Mouse (Mus musculus) macrophage (primary cell): ENCODE measurements around the gene Dop1a. TPM values are rescaled to one million over a fixed set of nuclear protein-coding genes. Genes with fewer than 3 reads are reported as not detected.
A peak's percentile ranks its signal among the peaks of the same experiment; 100 is the strongest.

Experiments used
- H3K27ac ChIP-seq: fragments of 350-480 bp; formaldehyde crosslinking; 2 replicates; pipeline ENCODE4 v1.9.0; 2021
- H3K36me3 ChIP-seq: fragments of 350-480 bp; formaldehyde crosslinking; 2 replicates; pipeline ENCODE4 v1.9.0; 2021; ENCODE audit errors: inconsistent target
- H3K4me3 ChIP-seq: fragments of 350-480 bp; formaldehyde crosslinking; 2 replicates; pipeline ENCODE4 v1.9.0; 2021; ENCODE audit errors: inconsistent target
- H3K79me2 ChIP-seq: fragments of 350-480 bp; formaldehyde crosslinking; 2 replicates; pipeline ENCODE4 v1.9.0; 2021; ENCODE audit errors: inconsistent target
- whole genome bisulfite sequencing: methylation state at CpG from one replicate; pipeline ENCODE4 v1.1.7; 2026; ENCODE audit warnings: inconsistent platforms; ENCODE audit not compliant: missing documents; 5-methylcytosine and 5-hydroxymethylcytosine counted together
- polyA plus RNA-seq: library from polyadenylated mRNA; stranded (reverse); fragments of 250-400 nt; gene quantifications from 3 replicates; pipeline ENCODE4 v1.2.4, GENCODE M21; 2018; ENCODE audit warnings: inconsistent platforms

Gene Dop1a
- polyA plus RNA-seq, 1 experiment from 2014 or later: 10.7 TPM

GRCm38 (mm10) chr9:86464151-86465105 is 2.5 kb upstream of the Dop1a start, which contains the start of gene Ube2cbp:
Gene Ube2cbp (minus strand): TSS chr9:86464950.
- 2% methylated on average over 67 of the region's 70 CpGs for WGBS
- Histone ChIP-seq H3K27ac (no peak within 1 kb of the TSS), H3K79me2 (peaks cover 20% of the 10 kb centered on the region), H3K36me3 (no peaks in the 10 kb centered on the region), H3K4me3 (peak within 1 kb of the TSS; percentile 14; the same call in 1 of the 2 replicates)

- WGBS: 95% methylated on average over 4 of the region's 4 CpGs
- Histone ChIP-seq H3K27ac (no peak overlapping the region), H3K36me3 (no peaks in the 10 kb centered on the region), H3K4me3 (no peak overlapping the region), H3K79me2 (peaks cover 64% of the 10 kb centered on the region)
Measured at GRCm38 (mm10) chr9:86475956-86476355, 9.0 kb downstream of the Dop1a start.

GRCm38 (mm10) chr9:86476763-86477162 is 9.8 kb downstream of the Dop1a start:
- Histone ChIP-seq H3K4me3 (no peak overlapping the region), H3K79me2 (peaks cover 63% of the 10 kb centered on the region), H3K36me3 (no peaks in the 10 kb centered on the region), H3K27ac (no peak overlapping the region)
- WGBS: 4% methylated on average over 5 of the region's 5 CpGs

DNA sequence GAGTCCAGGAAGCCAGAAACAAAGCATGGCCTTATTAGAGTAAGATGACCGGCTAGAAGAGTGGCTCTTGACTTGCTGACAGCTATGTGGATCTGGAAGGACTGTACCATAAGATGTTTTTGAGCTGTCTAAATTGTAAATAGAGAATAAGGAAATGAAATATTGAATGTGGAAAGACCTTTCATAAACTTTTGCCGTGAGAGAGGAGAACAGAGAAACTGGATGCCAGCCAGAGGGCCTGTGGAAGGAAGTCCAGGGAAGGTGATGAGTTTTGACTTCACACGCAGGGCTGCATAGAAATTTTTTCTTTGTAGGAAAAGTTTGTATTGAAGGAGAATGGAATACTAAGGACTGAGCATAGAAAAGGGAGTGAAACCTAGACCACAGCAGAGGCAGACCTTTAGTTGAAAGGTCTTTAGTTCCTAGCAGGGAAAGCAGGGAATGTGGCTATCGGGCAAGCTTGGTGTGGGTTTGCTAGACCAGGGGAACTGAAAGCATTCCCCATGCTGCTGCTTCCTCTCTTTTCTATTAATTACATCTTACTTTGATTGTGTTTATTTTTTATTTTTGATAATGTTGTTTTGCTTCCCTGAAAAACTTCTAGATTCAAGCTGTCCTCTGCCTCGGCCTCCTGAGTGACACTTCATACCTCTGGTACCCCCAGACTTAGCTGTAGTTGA is 11.6 kb downstream of the Dop1a start:
- WGBS: 37% methylated on average over 5 of the region's 5 CpGs
- Histone ChIP-seq H3K36me3 (no peaks in the 10 kb centered on the region), H3K79me2 (peaks cover 69% of the 10 kb centered on the region), H3K27ac (peak overlapping the region; percentile 22; the same call in 1 of the 2 replicates), H3K4me3 (no peak overlapping the region)

DNA sequence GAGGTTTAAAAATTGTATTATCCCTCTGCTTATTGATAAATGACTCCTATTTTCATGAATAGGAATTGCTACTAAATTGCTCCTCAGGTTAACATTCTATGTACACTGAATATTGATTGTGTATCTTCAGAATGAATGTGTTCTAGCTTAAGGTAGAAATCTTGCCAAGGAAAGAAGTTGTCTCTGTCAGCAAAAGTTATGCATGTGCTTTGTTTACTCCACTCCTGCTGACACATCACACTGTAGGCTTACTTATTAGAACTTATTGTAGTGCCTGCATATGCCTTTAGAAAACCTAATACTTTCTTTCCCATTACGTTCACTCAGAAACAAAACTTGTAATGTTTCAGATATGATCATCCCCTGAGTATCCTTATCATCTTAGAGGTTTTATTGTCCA is 15.3 kb downstream of the Dop1a start:
- peaks cover 59% of the 10 kb centered on the region for H3K79me2 ChIP-seq
- H3K27ac ChIP-seq: no peak overlapping the region
- no peaks in the 10 kb centered on the region for H3K36me3 ChIP-seq
- H3K4me3 ChIP-seq: no peak overlapping the region
- WGBS: 100% methylated on average over 1 of the region's 1 CpGs

GRCm38 (mm10) chr9:86491740-86492139 is 24.8 kb downstream of the Dop1a start:
- Histone ChIP-seq H3K27ac (no peak overlapping the region), H3K36me3 (peaks cover 21% of the 10 kb centered on the region; the same call in 1 of the 2 replicates), H3K79me2 (no peaks in the 10 kb centered on the region), H3K4me3 (no peak overlapping the region)
- 91% methylated on average over 2 of the region's 2 CpGs for WGBS

DNA sequence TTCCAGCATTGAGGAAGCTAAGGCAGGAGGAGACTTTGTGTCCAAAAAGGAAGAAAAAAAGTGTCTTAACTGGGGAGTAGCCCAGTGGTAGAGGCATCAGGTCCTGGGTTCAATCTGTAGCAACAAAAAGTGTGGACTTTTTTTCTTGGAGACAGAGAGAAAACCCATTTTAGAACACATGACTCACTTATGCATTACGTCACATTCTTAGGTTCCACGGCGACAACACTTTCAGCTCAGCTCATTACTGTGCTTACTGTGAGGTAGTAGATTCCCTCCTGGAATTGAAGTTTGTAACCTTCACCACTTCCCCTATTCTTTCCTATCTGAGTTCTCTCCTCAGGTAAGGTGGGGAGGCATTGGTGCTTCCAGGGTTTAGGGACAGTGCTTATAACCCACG is 29.3 kb downstream of the Dop1a start:
- H3K4me3 ChIP-seq: no peak overlapping the region
- H3K79me2 ChIP-seq: no peaks in the 10 kb centered on the region
- WGBS: 81% methylated on average over 4 of the region's 4 CpGs
- H3K27ac ChIP-seq: no peak overlapping the region
- peaks cover 11% of the 10 kb centered on the region; the same call in 1 of the 2 replicates for H3K36me3 ChIP-seq

- Histone ChIP-seq H3K79me2 (no peaks in the 10 kb centered on the region), H3K27ac (no peak overlapping the region), H3K4me3 (no peak overlapping the region), H3K36me3 (peaks cover 21% of the 10 kb centered on the region; the same call in 1 of the 2 replicates)
- WGBS: 96% methylated on average over 3 of the region's 3 CpGs
Measured at GRCm38 (mm10) chr9:86499083-86499482, 32.1 kb downstream of the Dop1a start.

DNA sequence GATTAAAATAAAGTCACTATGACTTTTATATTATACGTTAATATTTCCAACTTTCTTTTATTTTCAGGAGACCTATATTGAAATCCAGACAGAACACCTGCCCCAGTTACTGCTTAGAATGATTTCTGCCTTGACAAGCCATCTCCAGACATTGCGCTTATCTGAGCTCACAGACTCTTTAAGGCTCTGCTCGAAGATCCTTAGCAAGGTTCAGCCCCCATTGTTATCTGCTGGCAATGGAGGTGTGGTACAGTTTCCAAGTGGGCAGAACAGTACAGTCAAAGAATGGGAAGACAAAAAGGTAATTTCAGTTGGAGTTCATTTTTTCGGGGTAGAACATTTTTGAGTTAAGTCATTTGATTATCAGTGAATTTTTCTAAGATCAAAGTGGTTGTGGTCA is 40.5 kb downstream of the Dop1a start:
- Histone ChIP-seq H3K79me2 (no peaks in the 10 kb centered on the region), H3K4me3 (no peak overlapping the region), H3K27ac (no peak overlapping the region), H3K36me3 (peaks cover 26% of the 10 kb centered on the region)
- 83% methylated on average over 4 of the region's 4 CpGs for WGBS

GRCm38 (mm10) chr9:86513733-86514132 is 46.8 kb downstream of the Dop1a start:
- peaks cover 22% of the 10 kb centered on the region for H3K36me3 ChIP-seq
- H3K79me2 ChIP-seq: no peaks in the 10 kb centered on the region
- H3K27ac ChIP-seq: no peak overlapping the region
- WGBS: over 99% methylated on average over 5 of the region's 5 CpGs
- no peak overlapping the region for H3K4me3 ChIP-seq

- Histone ChIP-seq H3K27ac (no peak overlapping the region), H3K79me2 (no peaks in the 10 kb centered on the region), H3K4me3 (no peak overlapping the region), H3K36me3 (peaks cover 16% of the 10 kb centered on the region)
- WGBS: 97% methylated on average over 3 of the region's 3 CpGs
Measured at GRCm38 (mm10) chr9:86514390-86514789, 47.4 kb downstream of the Dop1a start.

DNA sequence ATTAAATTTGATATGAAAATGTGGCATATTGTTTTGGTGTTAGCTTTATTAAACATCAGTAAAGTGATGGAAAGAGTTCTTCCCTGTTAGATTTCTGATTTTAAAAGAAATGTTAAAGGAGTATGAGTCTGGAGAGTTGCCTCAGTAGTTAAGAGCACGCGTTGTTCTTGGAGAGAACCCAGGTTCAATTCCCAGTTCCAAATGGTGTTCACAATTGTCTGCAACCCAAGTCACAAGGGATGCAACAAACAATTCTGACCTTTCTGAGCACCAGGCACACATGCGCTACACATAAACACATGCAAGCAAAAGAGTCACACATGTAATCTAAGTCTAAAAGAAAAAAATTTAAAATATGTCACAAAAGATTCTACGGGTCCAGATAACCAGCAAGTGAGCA is 47.8 kb downstream of the Dop1a start:
- Histone ChIP-seq H3K36me3 (peaks cover 18% of the 10 kb centered on the region), H3K79me2 (no peaks in the 10 kb centered on the region), H3K27ac (no peak overlapping the region), H3K4me3 (no peak overlapping the region)
- 96% methylated on average over 4 of the region's 4 CpGs for WGBS

- no peak overlapping the region for H3K27ac ChIP-seq
- no peaks in the 10 kb centered on the region for H3K79me2 ChIP-seq
- no peak overlapping the region for H3K4me3 ChIP-seq
- H3K36me3 ChIP-seq: peaks cover 32% of the 10 kb centered on the region
Measured at GRCm38 (mm10) chr9:86522335-86522734, 55.4 kb downstream of the Dop1a start.

DNA sequence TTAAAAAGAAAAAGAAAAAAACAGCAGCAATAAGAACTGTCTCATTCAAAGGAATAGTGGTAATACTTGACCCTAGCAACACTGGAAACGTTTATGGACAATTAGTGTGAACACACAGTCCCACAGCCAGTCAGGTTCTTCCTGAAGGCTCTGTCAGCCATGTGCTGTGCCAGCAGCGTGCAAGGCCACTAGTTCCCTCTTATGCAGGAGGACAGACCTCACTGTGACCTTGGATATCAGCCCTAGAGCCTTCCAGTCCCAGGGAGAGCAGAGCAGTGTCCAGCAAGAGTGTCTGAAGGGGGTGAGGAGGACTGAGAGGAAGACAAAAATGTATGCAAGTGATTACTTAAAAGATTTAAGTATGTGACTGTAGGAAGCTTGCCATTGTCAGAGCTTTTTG is 58.6 kb downstream of the Dop1a start:
- no peaks in the 10 kb centered on the region for H3K79me2 ChIP-seq
- 92% methylated on average over 2 of the region's 2 CpGs for WGBS
- peaks cover 27% of the 10 kb centered on the region; the same call in 1 of the 2 replicates for H3K36me3 ChIP-seq
- no peak overlapping the region for H3K4me3 ChIP-seq
- no peak overlapping the region for H3K27ac ChIP-seq

- 96% methylated on average over 5 of the region's 5 CpGs for WGBS
- Histone ChIP-seq H3K27ac (no peak overlapping the region), H3K79me2 (no peaks in the 10 kb centered on the region), H3K36me3 (peaks cover 12% of the 10 kb centered on the region; the same call in 1 of the 2 replicates), H3K4me3 (no peak overlapping the region)
Measured at GRCm38 (mm10) chr9:86534071-86534470, 67.1 kb downstream of the Dop1a start.
